10 mouse cellular contexts compared by ENCODE assay signal in genomic region chr1:77439383-77440074, GRCm38 (mm10).
"Had no signal": no experiment of that assay in that cellular context is flagged by ENCODE, and none has a peak within 500 bp of the region (broad histone marks: within the 10 kb centered on the region; RNA-seq: fewer than 3 reads in every experiment).

No protein-coding gene starts in this region.

- H3K4me1 ChIP-seq: liver, embryonic 13.5 days had no signal

- H3K4me3 ChIP-seq: liver, embryonic 13.5 days; stomach, embryonic 15.5 days had no signal

- H3K27ac ChIP-seq: liver, embryonic 13.5 days; stomach, embryonic 15.5 days had no signal

- DNase-seq: kidney, adult 9 months; kidney, postnatal 14 days; liver, embryonic 13.5 days; lung, adult 2 months; lung, postnatal 14 days; lung, postnatal 4 days; right cerebral cortex, postnatal 14 days; spleen, adult 18-20 months; thymus, postnatal 25 days had no signal
